Mouse (Mus musculus) CH12.LX (cell line): Measurements from ENCODE around the gene Ptprr. TPM values are rescaled to one million over a fixed set of nuclear protein-coding genes. Genes with fewer than 3 reads are reported as not detected.

Experiments used
- DNase-seq: peaks from one replicate; pipeline ENCODE4 v3.0.0-alpha.2; 2013; ENCODE audit errors: extremely low read depth
- H3K27ac ChIP-seq: 2 replicates; pipeline ENCODE4 v1.5.1; 2012; ENCODE audit warnings: low read depth, mild to moderate bottlenecking, control low read depth, moderate library complexity; ENCODE audit not compliant: insufficient read depth
- H3K27me3 ChIP-seq: replicated peaks from 2 replicates; pipeline ENCODE3; 2012; ENCODE audit warnings: inconsistent platforms
- H3K36me3 ChIP-seq, 2 experiments: replicated peaks in 1 of 2; 2 replicates each; pipeline versions ENCODE3 to v1.6.1; 2012; ENCODE audit warnings: inconsistent platforms in 1 of 2, low read length in 1 of 2, mild to moderate bottlenecking in 1 of 2, mixed read lengths in 1 of 2, moderate library complexity in 1 of 2; ENCODE audit not compliant: control insufficient read depth in 1 of 2, insufficient read depth in 1 of 2
- H3K4me1 ChIP-seq, 2 experiments: 2 replicates each; pipeline ENCODE4 v1.6.1; 2012; ENCODE audit warnings: inconsistent platforms in 1 of 2, moderate library complexity in 1 of 2; ENCODE audit not compliant: insufficient read depth in 2 of 2, control insufficient read depth in 1 of 2
- H3K4me2 ChIP-seq: 2 replicates; pipeline ENCODE4 v1.6.1; 2012; ENCODE audit warnings: low read depth, mild to moderate bottlenecking, control low read depth; ENCODE audit not compliant: poor library complexity, insufficient read depth, severe bottlenecking
- H3K4me3 ChIP-seq, 3 experiments: fragments of 150-350 bp in 1 of 3; sonication (generic) in 1 of 3; replicated peaks in 1 of 3; 2 replicates each; pipeline versions ENCODE3 to v1.5.1; 2011 to 2012; ENCODE audit warnings: low read depth in 2 of 3, low read length in 2 of 3, mild to moderate bottlenecking in 2 of 3, moderate library complexity in 2 of 3, control low read depth in 1 of 3, improper control_type of control experiment in 1 of 3, inconsistent platforms in 1 of 3, mixed read lengths in 1 of 3; ENCODE audit not compliant: poor library complexity in 1 of 3
- H3K79me2 ChIP-seq: replicated peaks from 2 replicates; pipeline ENCODE4 v1.6.1; 2012; ENCODE audit warnings: mild to moderate bottlenecking, moderate library complexity; ENCODE audit not compliant: control insufficient read depth, poor library complexity, insufficient read depth, severe bottlenecking; ENCODE audit errors: extremely low read depth
- H3K9ac ChIP-seq: 2 replicates; pipeline ENCODE4 v1.6.1; 2012; ENCODE audit warnings: low read depth, mild to moderate bottlenecking, control low read depth, moderate library complexity; ENCODE audit not compliant: insufficient read depth
- H3K9me3 ChIP-seq: replicated peaks from 2 replicates; pipeline ENCODE3; 2012; ENCODE audit warnings: low read length, inconsistent platforms, mixed read lengths
- BHLHE40 ChIP-seq: IDR thresholded peaks from 2 replicates; pipeline ENCODE4 v1.6.1; 2011; ENCODE audit warnings: mild to moderate bottlenecking, low read depth, low read length, improper control_type of control experiment
- CHD1 ChIP-seq: IDR thresholded peaks from 2 replicates; pipeline ENCODE4 v1.6.1; 2012; ENCODE audit warnings: low read depth, low read length, improper control_type of control experiment, inconsistent platforms
- CHD2 ChIP-seq: IDR thresholded peaks from 2 replicates; pipeline ENCODE4 v1.6.1; 2011; ENCODE audit warnings: low read length, improper control_type of control experiment
- CTCF ChIP-seq, 2 experiments: IDR thresholded peaks in 1 of 2; conservative IDR thresholded peaks in 1 of 2; 2 replicates each; pipeline ENCODE4 v1.5.1; 2011 to 2012; ENCODE audit warnings: low read depth in 2 of 2, low read length in 2 of 2, improper control_type of control experiment in 1 of 2, inconsistent platforms in 1 of 2, mild to moderate bottlenecking in 1 of 2, moderate library complexity in 1 of 2
- EP300 ChIP-seq: IDR thresholded peaks from 2 replicates; pipeline ENCODE4 v1.6.1; 2011; ENCODE audit warnings: low read length, improper control_type of control experiment
- ETS1 ChIP-seq: conservative IDR thresholded peaks from 2 replicates; pipeline ENCODE4 v1.6.1; 2012; ENCODE audit warnings: low read depth, mild to moderate bottlenecking, inconsistent platforms, low read length, improper control_type of control experiment, moderate library complexity
- GABPA ChIP-seq: IDR thresholded peaks from 2 replicates; pipeline ENCODE4 v1.6.1; 2012; ENCODE audit warnings: low read depth, low read length, improper control_type of control experiment, inconsistent platforms; ENCODE audit not compliant: insufficient replicate concordance
- HCFC1 ChIP-seq: IDR thresholded peaks from 2 replicates; pipeline ENCODE4 v1.6.1; 2012; ENCODE audit warnings: low read depth, mild to moderate bottlenecking, inconsistent platforms, low read length, improper control_type of control experiment
- JUN ChIP-seq: IDR thresholded peaks from 2 replicates; pipeline ENCODE4 v1.6.1; 2011; ENCODE audit warnings: low read depth, mild to moderate bottlenecking, low read length, improper control_type of control experiment, moderate library complexity; ENCODE audit not compliant: insufficient read depth
- KAT2A ChIP-seq: IDR thresholded peaks from 2 replicates; pipeline ENCODE4 v1.6.1; 2012; ENCODE audit warnings: low read length, improper control_type of control experiment, inconsistent platforms; ENCODE audit not compliant: insufficient replicate concordance
- MAFK ChIP-seq: IDR thresholded peaks from 2 replicates; pipeline ENCODE4 v1.6.1; 2011; ENCODE audit warnings: low read length, improper control_type of control experiment; ENCODE audit not compliant: insufficient replicate concordance
- MAZ ChIP-seq: IDR thresholded peaks from 2 replicates; pipeline ENCODE4 v1.6.1; 2012; ENCODE audit warnings: low read depth, mild to moderate bottlenecking, inconsistent platforms, low read length, improper control_type of control experiment, moderate library complexity
- MXI1 ChIP-seq: IDR thresholded peaks from 2 replicates; pipeline ENCODE4 v1.6.1; 2011; ENCODE audit warnings: mild to moderate bottlenecking, low read depth, low read length, improper control_type of control experiment
- NELFE ChIP-seq: IDR thresholded peaks from 2 replicates; pipeline ENCODE4 v1.6.1; 2011; ENCODE audit warnings: low read depth, low read length, improper control_type of control experiment
- NRF1 ChIP-seq: IDR thresholded peaks from 2 replicates; pipeline ENCODE4 v1.6.1; 2014; ENCODE audit warnings: low read depth, mild to moderate bottlenecking, inconsistent platforms, low read length, improper control_type of control experiment, moderate library complexity
- PAX5 ChIP-seq: IDR thresholded peaks from 2 replicates; pipeline ENCODE4 v1.6.1; 2012; ENCODE audit warnings: low read length, inconsistent platforms, mixed read lengths
- RAD21 ChIP-seq: IDR thresholded peaks from 2 replicates; pipeline ENCODE4 v1.6.1; 2011; ENCODE audit warnings: low read depth, mild to moderate bottlenecking, low read length, improper control_type of control experiment, moderate library complexity
- SIN3A ChIP-seq: IDR thresholded peaks from 2 replicates; pipeline ENCODE4 v1.6.1; 2012; ENCODE audit warnings: low read length, improper control_type of control experiment, inconsistent platforms
- SMC3 ChIP-seq: IDR thresholded peaks from 2 replicates; pipeline ENCODE4 v1.6.1; 2011; ENCODE audit warnings: low read depth, low read length, improper control_type of control experiment
- TBP ChIP-seq: conservative IDR thresholded peaks from 2 replicates; pipeline ENCODE4 v1.6.1; 2011; ENCODE audit warnings: low read depth, low read length, improper control_type of control experiment
- USF1 ChIP-seq: IDR thresholded peaks from 2 replicates; pipeline ENCODE4 v1.6.1; 2014; ENCODE audit warnings: low read depth, mild to moderate bottlenecking, inconsistent platforms, low read length, improper control_type of control experiment
- USF2 ChIP-seq: conservative IDR thresholded peaks from 2 replicates; pipeline ENCODE4 v1.6.1; 2011; ENCODE audit warnings: low read depth, low read length, improper control_type of control experiment
- ZC3H11A ChIP-seq: IDR thresholded peaks from 2 replicates; pipeline ENCODE4 v1.6.1; 2012; ENCODE audit warnings: low read depth, mild to moderate bottlenecking, inconsistent platforms, low read length, improper control_type of control experiment
- ZMIZ1 ChIP-seq: IDR thresholded peaks from 2 replicates; pipeline ENCODE4 v1.6.1; 2012; ENCODE audit warnings: low read depth, mild to moderate bottlenecking, inconsistent platforms, low read length, improper control_type of control experiment
- ZNF384 ChIP-seq: IDR thresholded peaks from 2 replicates; pipeline ENCODE4 v1.6.1; 2012; ENCODE audit warnings: low read depth, low read length, improper control_type of control experiment, inconsistent platforms
- dilution Hi-C: fragments of 300-500 bp; cut with MboI; formaldehyde crosslinking; loops from 2 replicates; pipeline ENCODE4 v1.14.3; 2020; ENCODE audit warnings: low sequenced_read_pairs; ENCODE audit not compliant: extremely low pct_unique_long_range_greater_than_20kb, extremely low pct_ligation_motif_present
- in situ Hi-C: fragments of 300-500 bp; cut with MboI; formaldehyde crosslinking; loops from 3 replicates; pipeline ENCODE4 v1.14.3; 2019; ENCODE audit warnings: low sequenced_read_pairs, low pct_ligation_motif_present, low pct_unique_long_range_greater_than_20kb, mixed read lengths
- polyA plus RNA-seq: library from polyadenylated mRNA; unstranded; fragments of >175 nt; gene quantifications from 2 replicates; pipeline ENCODE4 v1.2.1, GENCODE M21; 2012; ENCODE audit warnings: low read depth; ENCODE audit not compliant: insufficient read length
- total RNA-seq, 2 experiments: library from RNA; depleted of rRNA; stranded (reverse); fragments of 300-350 nt in 1 of 2; fragments of >200 nt in 1 of 2; gene quantifications; 2 replicates each; pipeline ENCODE4 v1.2.3; 2012 to 2014

The Ptprr gene
- total and polyA plus RNA-seq, 3 experiments, result 0.51 to 1.9 (median 0.81) TPM

DNA sequence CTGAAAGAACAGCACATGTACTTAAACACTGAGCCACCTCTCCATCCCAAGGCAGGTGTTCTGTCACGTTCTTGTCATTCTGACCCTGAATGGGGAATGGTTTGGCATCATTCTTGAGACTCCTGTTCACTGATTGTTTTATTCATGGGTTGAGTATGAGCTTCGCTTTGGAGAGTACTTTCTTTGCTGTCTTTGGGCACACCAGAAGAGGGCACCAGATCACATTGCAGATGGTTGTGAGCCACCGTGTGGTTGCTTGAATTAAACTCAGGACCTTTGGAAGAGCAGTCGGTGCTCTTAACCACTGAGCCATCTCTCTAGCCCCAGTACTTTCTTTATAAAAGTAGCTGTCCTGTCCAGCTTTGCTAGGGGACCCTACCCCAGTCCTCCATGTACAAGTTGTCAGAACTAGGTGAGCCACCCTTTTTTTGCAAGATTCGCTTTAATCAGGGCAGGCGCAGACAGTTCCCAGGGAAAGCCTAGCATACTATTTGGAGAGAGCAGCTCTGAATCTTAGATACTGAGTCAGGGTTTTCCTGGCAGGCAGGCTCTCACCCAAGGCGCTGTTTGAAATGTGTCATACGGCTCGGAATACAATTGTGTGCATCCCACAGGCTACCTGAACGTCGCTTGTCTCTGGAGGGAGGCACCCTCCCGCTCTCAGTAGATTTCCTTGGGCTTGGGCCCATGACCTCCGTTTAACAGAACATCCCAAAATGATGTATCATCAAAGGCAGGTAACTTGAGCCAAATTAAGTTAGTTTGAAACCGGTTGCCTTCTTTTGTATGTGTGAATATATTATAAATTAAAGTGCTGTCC lies 178.8 kb downstream of the Ptprr start:
- DNase-seq, result peak; percentile 46
- H3K79me2 ChIP-seq, result no peaks in the 10 kb centered on the region
- H3K27me3 ChIP-seq, result no peaks in the 10 kb centered on the region
- TF ChIP-seq CHD2 (no peak), NRF1 (no peak), SMC3 (peak; percentile 35), CTCF (conservative IDR thresholded peaks at IDR 0.05 in 1 of 2, IDR thresholded peaks at IDR 0.05 in 1 of 2; ENCODE audit: low read depth in 2 of 2, low read length in 2 of 2) (peak in 1 of 2 experiments; percentile 86; a peak in 2 of 4 replicates)
- in situ Hi-C loops (loop anchor here (25.0 kb wide), 1 partner anchor 110 kb away; no protein-coding TSS in a partner anchor), dilution Hi-C loops (no loop called here)
- no peak overlapping the region for H3K4me3 ChIP-seq
- H3K4me1 ChIP-seq, result peaks cover 5 to 23% of the 10 kb centered on the region in 2 experiments; a peak in 3 of 4 replicates
- peak overlapping the region; percentile 70; the same call in 1 of the 2 replicates for H3K4me2 ChIP-seq
- H3K9ac ChIP-seq, result no peak overlapping the region
- H3K36me3 ChIP-seq, result no peaks in the 10 kb centered on the region
- H3K9me3 ChIP-seq, result no peaks in the 10 kb centered on the region
- no peak overlapping the region for H3K27ac ChIP-seq

GRCm38 (mm10) chr10:116197416-116197939 lies 179.5 kb downstream of the Ptprr start:
- peak overlapping the region; percentile 70 for H3K4me2 ChIP-seq
- no peaks in the 10 kb centered on the region for H3K9me3 ChIP-seq
- H3K9ac ChIP-seq, result no peak overlapping the region
- H3K36me3 ChIP-seq, result no peaks in the 10 kb centered on the region
- TF ChIP-seq NELFE (no peak), ZMIZ1 (no peak), RAD21 (peak; percentile 87), SIN3A (no peak), HCFC1 (no peak), JUN (no peak), ETS1 (no peak), MXI1 (no peak), MAFK (no peak), USF1 (no peak), ZNF384 (no peak), MAZ (no peak), BHLHE40 (no peak), GABPA (no peak), CTCF (conservative IDR thresholded peaks at IDR 0.05 in 1 of 2, IDR thresholded peaks at IDR 0.05 in 1 of 2; ENCODE audit: low read depth in 2 of 2, low read length in 2 of 2) (peak; percentile 42 to 84; a peak in 3 of 4 replicates), TBP (no peak), PAX5 (no peak), EP300 (no peak), CHD1 (no peak), SMC3 (peak; percentile 59), USF2 (no peak), ZC3H11A (no peak), KAT2A (no peak), CHD2 (no peak)
- TF ChIP-seq, all 38 proteins: peak for 3
- peak; percentile 66 for DNase-seq
- H3K27ac ChIP-seq, result no peak overlapping the region
- no peaks in the 10 kb centered on the region for H3K27me3 ChIP-seq
- dilution Hi-C loops (no loop called here), in situ Hi-C loops (loop anchor here (25.0 kb wide), 1 partner anchor 110 kb away; no protein-coding TSS in a partner anchor)
- no peak overlapping the region for H3K4me3 ChIP-seq
- H3K4me1 ChIP-seq, result peaks cover 5 to 20% of the 10 kb centered on the region in 2 experiments; a peak in 3 of 4 replicates
- H3K79me2 ChIP-seq, result no peaks in the 10 kb centered on the region
